Mouse (Mus musculus) hindlimb bud, embryonic 11.5 days (tissue): ENCODE data around the gene 1110002E22Rik.

ENCODE experiments used
- DNase-seq: peaks from one replicate; pipeline ENCODE4 v3.0.0-alpha.2; 2012; ENCODE audit warnings: low read depth, low spot score; ENCODE audit errors: extremely low spot score

1110002E22Rik gene

DNA sequence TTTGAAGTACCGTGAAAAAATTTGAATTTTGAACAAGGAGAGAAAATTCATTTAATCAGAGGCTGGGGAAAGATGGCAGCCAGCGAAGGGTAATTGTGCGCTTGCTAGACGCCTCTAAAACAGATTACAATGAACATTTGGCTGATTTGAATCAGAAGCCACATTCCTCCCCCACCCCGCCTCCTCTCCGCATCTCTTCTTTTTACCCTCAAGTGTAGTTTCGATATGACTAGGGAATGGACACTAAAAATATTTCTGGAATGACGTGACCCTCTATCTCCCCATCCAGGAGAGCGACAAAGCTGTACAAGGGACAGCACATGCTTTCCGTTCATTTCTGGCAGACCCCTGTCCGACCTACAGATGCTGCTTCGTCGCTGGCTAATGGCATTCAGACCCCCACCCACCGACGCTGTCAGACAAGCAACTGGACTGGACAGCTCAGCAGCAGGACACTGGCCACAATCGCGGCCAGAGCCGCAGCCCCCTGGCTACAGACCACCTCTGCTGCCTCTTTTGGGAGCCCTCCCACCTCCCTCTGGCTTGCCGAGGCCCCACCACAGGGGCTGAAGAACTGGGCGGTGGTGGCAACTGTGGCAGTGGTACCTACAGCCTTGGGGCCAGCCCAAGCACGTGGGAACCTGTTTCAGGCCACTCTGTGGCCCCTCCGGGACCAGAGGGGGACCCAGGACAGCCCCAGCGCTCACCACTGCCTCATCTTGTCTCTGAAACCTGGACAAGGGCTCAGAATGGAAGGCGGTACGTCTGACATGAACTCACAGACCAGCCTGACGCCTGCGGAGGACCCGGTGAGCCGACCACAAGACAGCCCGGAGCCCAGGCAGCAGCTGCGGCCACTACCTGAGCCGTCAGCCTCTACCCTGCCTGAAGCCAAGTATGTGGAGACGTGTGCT is at the start of gene 1110002E22Rik:
Gene 1110002E22Rik, plus strand, starts transcription at position 321 of the 914 bp plus-strand sequence.
- DNase-seq: no peak

DNA sequence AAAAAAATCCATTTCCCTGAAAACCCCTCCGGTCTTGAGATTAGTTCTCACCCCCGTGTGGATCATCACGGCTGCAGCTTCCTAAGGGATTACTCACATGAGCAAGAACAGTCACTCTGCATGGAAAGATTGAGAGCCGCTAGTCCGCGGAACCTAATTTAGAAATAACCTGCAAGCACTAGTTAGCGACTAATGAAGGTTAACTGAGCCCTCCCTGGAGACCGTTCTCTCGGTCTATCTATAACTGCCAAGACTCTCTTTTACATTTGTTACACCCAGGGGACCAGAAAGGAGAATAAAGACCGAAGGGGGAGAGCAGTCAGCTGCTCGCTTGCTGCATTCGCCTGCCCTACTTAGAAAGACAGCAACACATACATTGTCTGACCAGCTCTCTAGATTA is 48.0 kb upstream of the 1110002E22Rik start:
- no peak for DNase-seq

DNA sequence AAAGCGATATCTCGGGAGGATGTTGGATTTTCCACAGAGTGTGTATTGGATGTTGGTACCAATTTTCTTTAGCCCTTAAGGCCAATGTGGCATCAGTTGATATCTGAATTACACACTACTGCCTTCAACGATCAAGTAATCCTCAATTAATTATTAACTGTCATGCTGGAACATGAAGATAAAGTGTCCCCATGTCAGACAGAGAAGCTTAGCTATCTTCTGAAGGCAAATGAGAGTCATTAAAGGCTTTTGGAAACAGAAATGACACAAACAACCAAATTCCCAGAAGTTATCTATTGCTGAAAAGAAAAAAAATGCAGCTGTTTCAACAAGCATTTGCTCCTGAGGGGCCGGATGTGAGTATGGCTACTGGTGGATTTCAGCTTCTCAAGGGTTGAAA is 42.8 kb upstream of the 1110002E22Rik start:
- no peak for DNase-seq

DNA sequence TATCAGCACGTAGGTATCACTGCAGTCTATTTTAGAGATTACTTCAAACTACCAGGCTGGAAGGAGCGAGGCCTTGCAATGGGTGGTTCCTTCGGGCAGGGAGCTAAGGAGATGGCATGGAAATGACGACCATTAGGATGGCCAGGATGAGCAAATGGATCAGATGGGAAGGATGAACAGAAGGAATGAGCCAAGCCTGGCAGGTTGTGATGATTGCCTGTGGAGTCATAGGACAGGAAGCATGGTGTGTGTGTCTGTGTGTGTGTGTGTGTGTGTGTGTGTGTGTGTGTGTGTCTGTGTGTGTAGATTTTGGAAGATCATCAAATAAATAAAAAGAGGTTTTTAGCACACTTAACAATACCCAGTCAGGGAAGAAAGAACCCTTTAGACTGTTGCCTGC is 42.2 kb upstream of the 1110002E22Rik start:
- DNase-seq: no peak

DNA sequence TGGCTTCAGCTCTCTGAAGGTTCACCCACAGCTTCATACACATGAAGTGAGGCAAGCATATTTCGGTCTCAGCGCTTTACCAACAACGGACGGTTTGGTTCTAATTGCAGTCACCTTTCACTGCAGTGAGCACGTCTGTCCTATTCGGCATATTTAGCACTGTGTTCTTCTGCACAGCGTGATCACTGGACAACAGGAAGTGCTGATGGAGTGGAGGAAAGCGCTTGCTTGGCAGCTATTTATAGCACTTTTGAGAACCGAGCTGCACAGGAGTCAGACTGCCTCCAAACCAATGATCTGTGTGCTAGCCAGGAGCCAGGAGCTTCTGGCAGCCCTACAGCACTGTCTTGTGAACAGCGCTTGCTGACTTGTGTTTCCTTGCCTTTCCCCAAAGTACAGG is 38.6 kb upstream of the 1110002E22Rik start:
- no peak for DNase-seq

DNA sequence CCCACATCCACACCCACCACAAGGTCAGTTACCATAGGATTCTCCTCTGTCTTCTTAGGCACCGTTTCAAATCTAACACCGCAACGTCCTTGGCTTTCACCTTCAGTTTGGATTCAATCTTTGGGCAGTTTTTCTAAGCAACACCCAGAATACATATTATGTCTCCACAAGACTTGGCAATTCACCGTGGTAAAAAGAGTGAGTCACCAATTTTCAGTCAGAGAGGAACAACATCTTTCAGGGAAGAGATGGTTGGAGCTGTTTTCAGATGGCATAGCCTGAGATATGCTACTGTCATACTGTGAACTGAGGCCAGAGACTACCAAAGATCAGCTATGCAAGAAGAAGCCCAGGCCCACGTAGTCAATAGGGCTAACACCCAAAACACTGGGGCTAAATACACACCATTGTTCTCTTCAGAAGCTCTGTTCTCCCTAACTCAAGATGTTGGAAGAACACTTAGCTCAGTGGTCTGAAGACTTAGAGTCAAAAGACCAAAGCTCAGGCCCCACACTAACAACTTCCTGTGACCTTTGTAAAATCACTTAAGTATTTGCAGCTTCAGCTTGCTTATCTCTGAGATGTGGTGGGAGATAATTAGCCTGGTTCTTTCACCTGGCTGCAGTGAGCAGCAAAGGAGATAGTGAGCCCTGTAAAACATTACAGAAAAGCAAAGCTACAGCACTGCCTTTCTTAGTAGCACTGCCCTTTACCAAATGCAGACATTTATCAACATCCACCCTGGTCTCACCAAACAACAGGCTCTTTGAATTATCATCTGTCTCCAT is 37.1 kb upstream of the 1110002E22Rik start:
- no peak for DNase-seq

DNA sequence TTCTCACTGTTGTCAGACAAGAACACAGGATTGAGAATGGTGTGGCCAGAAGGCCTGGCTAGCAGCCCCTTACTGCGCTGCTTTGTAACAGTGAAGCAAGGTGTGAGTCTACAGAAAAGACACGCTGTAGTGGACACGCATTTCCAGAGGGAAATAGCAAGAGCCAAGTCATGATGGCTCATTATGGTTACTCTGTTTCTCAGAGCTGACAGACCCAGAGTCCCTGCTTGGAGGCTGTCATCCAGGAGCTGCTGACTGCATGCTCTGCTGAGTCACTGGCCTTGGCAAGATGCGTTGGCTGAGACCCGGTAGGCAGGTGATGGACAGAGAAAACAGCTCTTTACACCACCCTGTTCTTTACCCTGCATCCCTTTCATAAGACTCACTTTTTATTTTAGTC is 35.5 kb upstream of the 1110002E22Rik start:
- DNase-seq: no peak

DNA sequence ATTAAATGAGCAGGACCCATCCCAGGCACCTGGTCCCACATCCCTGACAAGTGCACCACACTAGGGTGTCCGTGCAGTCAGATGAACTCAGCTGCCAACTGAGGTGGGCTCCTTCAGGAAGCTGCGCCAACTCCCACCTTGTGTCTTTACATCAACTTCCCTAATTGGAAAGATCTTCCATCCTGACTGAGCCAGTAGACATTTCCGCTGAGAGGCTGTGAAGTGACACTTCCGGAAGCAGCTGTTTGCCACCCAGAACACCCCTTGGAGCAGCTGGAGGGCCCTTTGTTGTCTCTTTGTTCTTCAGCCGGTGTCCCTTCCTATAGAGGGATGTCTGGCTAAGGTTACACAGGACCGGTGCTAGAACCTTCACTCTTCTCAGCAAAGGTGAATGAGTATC is 34.3 kb upstream of the 1110002E22Rik start:
- DNase-seq: no peak

DNA sequence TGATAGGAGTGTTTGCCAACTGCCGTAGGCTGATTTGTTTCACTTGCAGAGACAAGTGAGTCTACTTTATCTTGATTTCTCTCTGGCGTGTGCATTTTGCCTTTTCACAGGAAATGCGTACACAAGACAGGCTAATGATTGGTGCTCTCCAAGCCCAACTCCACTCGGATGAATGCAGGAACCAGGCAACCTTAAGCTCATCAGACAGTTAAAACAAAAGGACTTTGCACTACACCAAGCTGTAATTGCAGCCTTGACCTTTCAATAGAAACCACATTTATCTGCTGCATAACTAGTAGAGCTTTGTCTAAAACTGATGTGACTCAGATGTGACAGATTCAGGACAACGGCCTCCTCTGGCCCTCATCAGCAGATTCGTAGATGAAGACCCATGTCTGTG is 30.9 kb upstream of the 1110002E22Rik start:
- DNase-seq: no peak

DNA sequence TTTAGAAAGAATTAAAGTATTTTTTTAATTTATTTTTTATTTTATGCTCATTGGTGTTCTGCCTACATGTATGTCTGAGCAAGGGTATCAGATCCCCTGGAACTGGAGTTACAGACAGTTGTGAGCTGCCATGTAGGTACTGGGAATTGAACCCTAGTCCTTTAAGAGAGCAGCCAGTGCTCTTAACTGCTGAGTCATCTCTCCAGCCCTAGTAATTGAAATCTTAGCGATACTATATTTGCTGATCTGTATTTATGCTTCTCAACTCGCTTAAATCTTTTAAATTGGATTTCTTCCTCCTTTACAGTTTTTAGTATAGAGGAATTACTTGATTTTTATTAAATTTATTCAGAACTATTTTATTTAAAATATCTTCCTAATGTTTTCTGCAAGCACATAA is 23.9 kb upstream of the 1110002E22Rik start:
- no peak for DNase-seq

DNA sequence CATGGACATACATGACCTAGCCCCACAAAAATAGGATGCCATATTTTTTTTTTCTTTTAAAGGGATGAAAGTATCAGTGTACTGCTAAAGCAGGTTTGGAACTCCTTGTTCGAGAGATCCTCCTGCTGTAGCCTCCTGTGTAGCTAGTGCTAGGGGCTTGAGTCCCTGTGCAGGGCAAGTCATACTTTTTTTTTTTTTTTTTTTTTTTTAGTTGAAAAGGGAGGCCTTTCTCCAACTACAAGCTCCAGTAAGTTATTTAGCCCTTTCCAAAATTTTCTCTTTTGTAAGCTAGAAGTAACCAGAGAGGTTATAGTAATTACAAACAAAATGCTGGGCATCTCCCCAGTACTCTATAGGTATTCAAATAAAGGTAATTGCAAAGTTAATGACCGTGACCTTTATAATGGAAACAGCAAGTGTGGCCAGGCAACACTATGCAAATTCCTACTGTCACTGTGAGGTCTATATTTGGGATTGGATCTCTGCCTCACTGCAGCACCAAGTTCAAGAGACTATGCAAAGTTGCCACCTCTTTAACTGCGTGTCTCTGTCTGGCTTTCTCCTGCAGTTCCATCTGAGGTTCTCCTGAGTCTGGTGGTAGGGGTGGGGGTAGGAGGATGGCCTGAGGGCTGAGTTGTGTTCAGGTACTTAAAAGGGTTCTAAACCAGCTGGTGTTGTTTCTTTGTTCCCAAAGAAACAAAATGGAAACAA is 23.1 kb upstream of the 1110002E22Rik start:
- no peak for DNase-seq

DNA sequence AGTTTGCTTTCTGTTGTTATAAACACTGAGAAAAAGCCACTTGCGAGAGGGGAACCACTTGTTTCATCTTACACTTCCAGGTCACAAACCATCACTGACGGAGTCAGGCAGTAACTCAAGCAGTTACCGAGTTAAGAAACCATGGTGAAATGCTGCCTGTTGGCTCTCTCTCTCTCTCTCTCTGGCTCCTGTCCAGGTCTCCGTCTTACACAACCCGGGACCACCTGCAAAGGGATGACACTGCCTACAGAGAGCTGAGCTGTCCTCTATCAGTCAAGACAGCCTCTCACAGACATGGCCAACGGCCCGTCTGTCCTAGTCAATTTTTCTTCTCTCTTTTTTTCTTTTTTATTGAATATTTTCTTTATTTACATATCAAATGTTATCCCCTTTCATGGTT is 21.5 kb upstream of the 1110002E22Rik start:
- no peak for DNase-seq

DNA sequence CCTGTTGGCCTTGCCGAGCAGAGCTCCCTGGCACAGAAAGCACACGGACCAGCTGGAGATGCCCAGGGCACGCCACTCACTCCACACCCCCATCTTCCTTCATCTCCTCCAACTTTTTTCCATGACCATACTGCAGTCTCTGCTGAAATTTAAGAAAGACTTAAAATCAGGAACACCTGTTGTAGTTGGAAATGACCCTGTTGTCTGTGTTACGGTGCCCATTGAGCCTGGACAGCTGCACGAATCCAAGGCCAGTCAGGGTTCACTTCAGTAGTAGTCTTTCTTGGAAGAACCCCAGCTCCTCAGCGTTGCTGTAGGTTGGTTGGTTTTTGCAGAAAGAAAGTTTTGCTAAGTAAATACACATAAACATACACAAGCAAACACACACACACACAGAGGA is 15.3 kb upstream of the 1110002E22Rik start:
- no peak for DNase-seq

DNA sequence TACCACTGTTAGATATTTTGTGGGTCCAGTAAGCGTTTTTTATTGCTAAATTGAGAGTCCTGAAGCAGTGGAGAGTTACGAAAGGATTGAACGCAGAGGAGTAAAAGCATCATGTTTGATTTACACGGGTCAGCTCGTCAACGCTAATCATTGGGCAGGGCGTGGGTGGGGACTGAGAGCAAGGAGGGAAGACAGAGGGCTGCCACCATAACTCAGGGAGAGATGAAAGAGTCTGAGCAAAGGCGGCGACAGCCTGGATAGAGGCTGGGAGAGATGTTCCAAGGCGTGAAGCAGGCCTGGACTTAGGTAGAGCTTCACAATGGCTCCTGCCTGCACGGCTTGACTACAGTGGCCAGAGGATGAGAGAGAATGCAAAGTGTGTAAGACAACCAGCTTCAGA is 14.1 kb upstream of the 1110002E22Rik start:
- no peak for DNase-seq

DNA sequence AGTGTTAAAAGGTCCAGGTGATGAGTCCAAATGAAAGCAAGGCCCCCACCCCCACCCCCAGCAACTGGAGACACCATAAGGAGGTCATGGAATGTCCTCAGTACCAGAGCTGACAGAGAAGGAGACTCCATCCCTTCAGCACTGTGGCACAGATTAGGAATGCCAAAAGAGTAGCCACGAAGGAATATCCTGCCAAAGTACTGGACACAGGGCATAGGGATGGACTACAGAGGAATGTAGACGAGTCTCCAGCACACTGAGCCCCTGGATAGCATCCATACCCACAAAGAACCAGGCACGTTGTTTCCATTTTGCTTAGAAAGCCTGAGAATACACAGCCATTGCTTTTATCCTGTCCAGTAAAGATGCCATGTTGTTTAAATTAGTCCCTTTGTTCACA is 13.4 kb upstream of the 1110002E22Rik start:
- DNase-seq: no peak

DNA sequence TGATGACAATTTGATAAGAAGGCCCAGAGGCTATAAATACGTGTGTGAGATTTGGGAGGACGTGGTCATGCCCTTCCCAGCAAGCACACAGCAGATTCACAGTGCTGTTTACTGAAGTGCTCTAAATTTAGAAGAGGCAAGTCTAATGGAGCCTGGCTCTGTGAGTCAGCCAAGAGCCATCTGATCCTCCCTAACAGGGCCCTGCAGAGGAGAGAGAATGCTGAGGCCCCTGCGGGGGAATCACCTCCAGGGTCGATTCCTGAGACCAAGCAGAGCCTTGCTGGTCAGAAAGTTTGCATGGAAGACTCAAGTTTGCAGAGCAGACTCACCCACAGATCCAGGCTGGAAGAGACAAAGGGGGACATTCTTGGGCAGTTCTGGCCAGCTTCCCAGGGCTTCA is 10.9 kb upstream of the 1110002E22Rik start:
- no peak for DNase-seq

DNA sequence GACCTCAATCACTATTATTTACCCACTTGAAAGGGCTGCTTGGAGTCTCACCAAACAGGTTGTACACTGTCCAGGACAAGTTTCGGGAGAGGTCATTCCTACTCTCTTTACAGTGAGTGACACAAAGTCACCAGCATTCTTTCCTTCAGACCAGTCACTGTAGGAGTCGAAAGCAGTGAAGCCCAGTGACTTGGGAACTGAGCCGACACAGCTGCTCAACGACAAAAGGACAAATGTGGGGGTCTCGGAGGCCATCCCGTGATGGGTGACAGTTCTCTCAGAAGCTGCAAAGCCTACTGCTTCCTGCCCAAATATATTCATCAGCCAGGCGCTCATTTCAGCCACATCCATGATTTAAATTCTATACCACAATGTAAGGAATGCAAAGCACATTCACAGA is 7.9 kb upstream of the 1110002E22Rik start:
- no peak for DNase-seq

DNA sequence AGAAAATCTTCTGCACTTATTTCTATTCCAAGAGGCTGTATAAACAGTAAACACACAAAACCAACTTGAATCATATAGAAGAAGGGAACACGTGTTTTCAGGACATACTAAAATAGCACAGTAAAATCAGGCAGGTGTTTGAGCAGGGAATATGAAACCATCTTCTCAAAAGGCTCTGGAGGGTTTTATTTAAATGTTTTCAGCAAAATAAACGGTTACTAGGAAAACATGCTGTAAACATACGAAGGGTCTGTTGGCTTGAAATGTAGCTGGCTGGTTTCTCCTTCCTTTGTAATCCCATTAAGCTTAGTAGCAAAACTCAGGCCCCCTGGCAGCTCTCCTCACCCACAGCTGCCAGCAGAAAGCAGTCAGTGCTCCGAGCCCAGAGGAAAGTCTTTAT is 6.6 kb upstream of the 1110002E22Rik start:
- no peak for DNase-seq

DNA sequence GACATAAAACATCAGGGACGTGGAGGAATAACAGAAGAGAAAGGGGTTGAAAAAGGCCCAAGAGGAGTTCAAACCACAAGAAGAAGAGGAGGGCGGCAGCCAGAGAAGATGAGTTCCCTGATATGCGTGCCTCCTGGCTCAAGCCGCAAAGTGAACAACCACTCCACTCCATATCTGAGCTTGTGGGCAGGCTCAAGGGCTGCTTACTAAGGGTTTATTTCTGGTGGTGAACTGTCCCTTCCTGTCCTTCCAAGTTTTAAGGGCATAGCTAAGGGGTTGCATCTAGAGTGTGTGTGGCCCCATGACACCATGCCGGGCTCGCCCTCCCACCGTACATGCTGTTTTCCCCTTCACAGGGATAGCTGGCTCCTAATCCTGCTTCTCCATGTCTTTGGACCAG is 4.4 kb upstream of the 1110002E22Rik start:
- DNase-seq: no peak

DNA sequence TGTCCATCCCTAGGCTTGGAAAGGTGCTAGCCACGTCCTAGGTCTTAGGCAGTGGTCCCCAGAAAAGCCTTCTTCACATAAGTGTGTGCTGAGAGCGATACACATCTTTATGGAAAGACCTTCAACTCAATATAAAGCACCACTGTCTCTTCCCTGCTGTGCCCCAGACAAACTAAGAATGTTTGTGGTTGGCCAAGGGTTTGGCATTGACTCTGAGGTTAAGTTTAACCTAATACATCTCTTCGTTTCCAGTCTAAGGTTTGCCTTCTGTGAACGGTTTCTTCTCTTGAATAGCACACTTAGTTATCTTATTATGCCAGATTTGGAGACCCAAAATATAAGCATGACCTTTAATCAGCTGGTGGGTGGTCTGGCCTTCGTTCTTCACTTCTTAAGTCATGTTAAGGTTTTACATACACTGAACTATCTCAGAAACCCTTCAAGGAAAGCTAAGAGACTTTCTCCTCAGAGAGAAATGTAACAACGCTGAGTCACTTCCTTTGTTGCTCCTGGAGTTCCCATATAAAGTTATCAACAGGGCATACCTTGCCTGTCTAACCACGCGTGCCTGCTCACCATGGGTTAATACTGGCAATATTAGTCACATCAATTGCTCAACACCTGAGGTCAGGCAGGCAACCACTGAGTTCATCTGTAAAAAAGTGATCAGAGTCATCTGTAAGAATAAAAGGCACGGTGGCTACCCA is 3.5 kb upstream of the 1110002E22Rik start:
- no peak for DNase-seq

DNA sequence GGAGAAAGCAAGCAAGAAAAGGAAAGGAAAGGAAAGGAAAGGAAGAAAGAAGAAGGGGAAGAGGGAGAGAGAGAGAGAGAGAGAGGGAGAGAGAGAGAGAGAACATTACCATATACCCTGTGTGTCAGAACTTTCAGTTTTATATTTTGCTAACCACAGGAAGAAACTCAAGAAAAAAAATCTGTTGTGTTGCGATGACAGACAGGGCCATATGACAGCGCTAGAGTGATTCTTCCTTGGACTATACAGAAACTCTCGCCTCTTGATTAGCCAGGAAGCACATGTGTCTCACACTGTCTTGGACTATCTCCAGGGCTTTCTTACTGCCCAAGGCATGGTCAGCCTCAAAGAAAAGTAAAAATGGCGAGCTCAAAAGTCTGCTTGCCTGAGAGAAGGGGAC is 2.2 kb upstream of the 1110002E22Rik start:
- no peak for DNase-seq
